Mouse (Mus musculus) skeletal muscle tissue, adult 2 months (tissue): ENCODE results near the gene Gm8720.
"Not testable (repeated sequence)": the region's sequence is repeated elsewhere in the genome, so short reads cannot be mapped to it uniquely, and the experiment has no call there.

Experiments
- DNase-seq: peaks from one replicate; pipeline ENCODE4 v3.0.0-alpha.2; 2012; ENCODE audit warnings: low read depth, low spot score

Gm8720 gene

DNA sequence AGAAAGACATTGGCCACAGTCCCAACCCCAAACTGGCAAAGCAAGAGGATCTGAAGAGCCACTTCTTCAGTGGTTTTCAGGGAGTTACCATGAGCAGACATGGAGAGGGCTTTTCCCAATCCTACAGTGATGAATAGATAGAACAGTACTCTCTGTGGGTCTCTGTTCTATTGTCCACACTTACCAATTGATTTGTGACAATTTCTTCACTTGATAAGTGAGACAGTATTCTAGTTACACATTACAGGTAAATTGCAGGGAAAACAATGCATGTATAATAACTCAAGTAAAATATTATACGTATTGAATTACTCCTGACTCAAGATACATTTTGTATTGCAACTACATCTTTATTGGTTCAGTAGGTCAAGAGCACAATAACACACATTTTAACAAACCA is at the start of gene Gm8720:
TSS of gene Gm8720 (minus strand) at position 101 of the 400 bp plus-strand sequence.
- not testable (repeated sequence) for DNase-seq

DNA sequence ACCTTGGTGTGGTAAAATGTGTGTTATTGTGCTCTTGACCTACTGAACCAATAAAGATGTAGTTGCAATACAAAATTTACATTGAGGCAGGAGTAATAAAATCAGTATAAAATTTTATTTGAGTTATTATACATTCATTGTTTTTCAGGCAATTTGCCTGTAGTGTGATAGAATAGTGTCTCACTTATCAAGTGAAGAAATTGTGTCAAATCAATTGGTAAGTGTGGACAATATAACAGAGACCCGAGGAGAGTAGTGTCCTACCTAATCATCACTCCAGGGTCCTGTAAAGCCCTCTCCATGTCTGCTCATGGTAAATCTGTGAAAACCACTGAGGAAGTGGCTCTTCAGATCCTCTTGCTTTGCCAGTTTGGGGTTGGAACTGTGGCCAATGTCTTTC is 12.0 kb downstream of the Gm8720 start, which contains the start of gene Vmn1r163:
TSS of gene Vmn1r163 (plus strand) at position 301 of the 400 bp plus-strand sequence.
- not testable (repeated sequence) for DNase-seq

DNA sequence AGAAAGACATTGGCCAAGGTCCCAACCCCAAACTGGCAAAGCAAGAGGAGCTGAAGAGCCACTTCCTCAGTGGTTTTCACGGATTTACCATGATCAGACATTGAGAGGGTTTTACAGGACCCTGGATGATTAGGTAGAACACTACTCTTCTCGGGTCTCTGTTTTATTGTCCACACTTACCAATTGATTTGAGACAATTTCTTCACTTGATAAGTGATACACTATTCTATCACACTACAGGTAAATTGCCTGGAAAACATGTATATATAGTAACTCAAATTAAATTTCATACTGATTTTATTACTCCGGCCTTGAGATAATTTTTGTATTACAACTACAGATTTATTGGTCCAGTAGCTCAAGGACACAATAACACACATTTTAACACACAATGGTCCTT is 47.4 kb downstream of the Gm8720 start, which contains the start of gene Gm4216:
TSS of gene Gm4216 (minus strand) at position 101 of the 400 bp plus-strand sequence.
- DNase-seq, result not testable (repeated sequence)
